Mouse (Mus musculus): Measurements from ENCODE around the gene Cyp2b23.
"Not testable (repeated sequence)": the region's sequence is repeated elsewhere in the genome, so short reads cannot be mapped to it uniquely, and the experiment has no call there.

The Cyp2b23 gene

GRCm38 (mm10) chr7:26686337-26686736 lies at the start of gene Cyp2b23:
Gene Cyp2b23, minus strand, starts transcription at chr7:26686437.
- no peak for DNase-seq

- no peak for DNase-seq
Measured at GRCm38 (mm10) chr7:26711061-26711460, 24.8 kb upstream of the Cyp2b23 start.

GRCm38 (mm10) chr7:26707061-26707460 lies 20.8 kb upstream of the Cyp2b23 start:
- no peak for DNase-seq

GRCm38 (mm10) chr7:26706191-26706590 lies 20.0 kb upstream of the Cyp2b23 start:
- DNase-seq = not testable (repeated sequence)

GRCm38 (mm10) chr7:26700151-26700550 lies 13.9 kb upstream of the Cyp2b23 start:
- DNase-seq = no peak

GRCm38 (mm10) chr7:26685713-26686112 lies 524 bp downstream of the Cyp2b23 start:
- no peak for DNase-seq

- DNase-seq = not testable (repeated sequence)
Measured at GRCm38 (mm10) chr7:26667466-26667865, 18.8 kb downstream of the Cyp2b23 start.

- DNase-seq = no peak
Measured at GRCm38 (mm10) chr7:26666011-26666410, 20.2 kb downstream of the Cyp2b23 start.

- not testable (repeated sequence) for DNase-seq
Measured at GRCm38 (mm10) chr7:26618364-26618763, 67.9 kb downstream of the Cyp2b23 start, which contains the start of gene Vmn1r185. Gene Vmn1r185, minus strand, starts transcription at chr7:26618464.

Measured in embryo, embryonic 11 days (tissue).